Mouse (Mus musculus) urinary bladder, postnatal 25 days (tissue): Measurements from ENCODE around the gene Trub2.
A peak's percentile ranks its signal among the peaks of the same experiment; 100 is the strongest.

Experiments
- DNase-seq: peaks from one replicate; pipeline ENCODE4 v3.0.0; 2022; ENCODE audit warnings: low spot score

Trub2 gene

DNA sequence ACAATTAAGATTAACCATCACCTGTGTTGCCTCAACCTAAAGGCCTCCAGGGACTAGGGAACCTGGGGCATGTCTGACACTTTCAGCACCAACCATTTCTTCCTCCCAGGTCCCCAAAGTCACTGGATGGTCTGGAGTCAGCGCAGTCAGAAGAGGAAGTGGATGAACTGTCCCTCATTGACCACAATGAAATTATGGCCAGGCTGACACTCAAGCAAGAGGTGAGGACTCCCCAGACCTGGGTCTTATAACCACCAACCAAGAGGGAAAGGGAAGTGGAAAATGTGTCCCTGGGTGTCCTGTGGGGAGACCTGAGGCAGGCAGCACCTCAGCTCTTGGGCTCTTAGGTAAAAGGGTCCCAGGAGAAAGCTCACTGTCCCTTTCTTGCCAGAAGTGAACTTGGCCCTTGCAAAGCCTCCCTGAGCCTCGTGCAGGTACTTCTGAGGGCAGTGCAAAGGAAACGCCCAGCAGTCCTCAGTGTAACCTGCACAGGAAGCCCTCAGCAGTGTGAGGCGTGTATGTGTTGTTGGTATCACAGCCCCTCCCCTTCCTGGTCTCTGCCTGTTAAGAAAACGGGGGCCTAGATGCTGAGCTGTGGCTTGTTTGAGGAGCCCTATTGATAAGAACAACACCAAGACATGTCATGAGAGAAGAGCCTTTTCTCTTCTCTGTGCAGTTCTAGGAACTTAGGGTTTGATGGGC, 63.5 kb downstream of the Trub2 start:
- no peak for DNase-seq

DNA sequence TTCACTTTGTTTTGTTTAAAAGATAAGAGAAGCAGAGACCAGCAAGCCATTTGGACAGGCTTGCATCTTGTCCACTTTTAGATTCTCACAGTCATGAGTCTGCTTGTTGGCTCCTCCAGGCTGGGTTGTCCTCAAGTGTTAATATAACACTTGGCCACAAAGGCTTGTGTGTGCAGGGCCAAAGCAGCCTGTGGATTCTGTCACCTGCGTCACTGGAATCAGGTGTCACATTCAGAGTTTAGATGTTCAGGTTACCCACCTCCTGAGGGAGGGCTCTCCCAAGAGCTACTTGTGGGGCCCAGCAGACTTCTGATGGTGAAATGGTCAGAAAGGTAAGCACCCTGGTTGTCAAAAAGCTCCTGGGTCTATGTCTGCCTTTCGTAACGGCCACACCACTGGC, 65.2 kb downstream of the Trub2 start:
- no peak for DNase-seq

DNA sequence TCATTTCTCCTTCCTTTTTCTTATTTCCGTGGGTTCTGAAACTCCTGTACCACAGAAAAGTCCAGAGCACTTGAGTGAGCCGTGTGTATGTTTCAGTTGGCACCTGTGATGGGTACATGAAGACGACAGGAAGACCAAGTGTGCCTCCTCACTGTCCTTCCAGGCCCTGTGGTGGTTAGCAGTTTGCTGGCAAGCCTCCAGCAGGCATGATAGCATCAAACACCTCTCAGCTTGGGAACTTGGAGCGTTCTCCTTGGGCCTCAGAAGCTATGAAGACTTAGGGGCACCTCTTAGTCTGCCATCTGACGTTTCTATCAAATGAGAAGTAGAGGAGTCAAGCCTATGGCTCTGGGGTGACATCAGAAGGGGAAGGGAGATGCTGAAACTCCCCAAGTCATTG, 69.7 kb downstream of the Trub2 start:
- DNase-seq: no peak

DNA sequence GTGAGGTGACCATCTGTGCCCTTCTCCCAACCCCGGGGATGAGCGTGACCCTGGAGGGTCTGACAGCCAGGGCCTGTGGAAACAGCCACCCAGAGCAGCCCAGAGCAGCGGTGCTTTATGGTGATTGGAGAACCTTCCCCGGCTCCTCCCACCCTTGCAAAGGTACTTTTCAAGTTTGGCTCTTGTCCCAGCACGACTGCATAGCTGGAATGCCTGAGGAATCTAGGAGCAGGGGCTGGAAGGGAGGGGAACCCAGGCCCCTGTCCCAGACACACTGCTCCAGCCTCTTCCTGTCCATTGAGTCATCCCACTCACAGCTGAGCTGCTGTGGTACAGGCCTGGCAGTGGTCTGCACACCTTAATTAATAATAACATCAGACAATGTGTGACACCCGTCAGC, 71.6 kb downstream of the Trub2 start:
- peak; percentile 29 for DNase-seq

DNA sequence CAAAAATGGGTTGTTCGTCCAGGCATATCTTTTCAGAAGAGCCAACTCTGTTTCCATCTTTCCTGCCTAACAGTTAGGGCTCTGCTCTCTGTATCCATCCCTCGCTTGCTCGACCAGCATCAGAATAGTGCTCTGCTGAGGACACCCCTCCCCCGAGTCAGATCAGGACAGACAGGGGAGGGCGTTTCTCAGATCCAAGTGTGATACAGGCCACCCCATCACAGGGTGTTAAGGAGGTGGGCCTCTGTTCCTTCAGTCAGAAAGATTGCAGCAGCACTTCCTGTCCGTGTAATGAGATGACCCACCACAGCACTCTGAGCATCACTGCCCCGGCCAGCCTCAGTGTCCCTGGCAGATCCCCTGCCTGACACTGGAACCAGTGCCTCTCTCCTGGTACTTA, 72.2 kb downstream of the Trub2 start:
- no peak for DNase-seq

GRCm38 (mm10) chr2:29714127-29714526, 74.2 kb downstream of the Trub2 start:
- DNase-seq: no peak

- DNase-seq: no peak
These were observed 74.8 kb downstream of the Trub2 start for GRCm38 (mm10) chr2:29713501-29713900.

DNA sequence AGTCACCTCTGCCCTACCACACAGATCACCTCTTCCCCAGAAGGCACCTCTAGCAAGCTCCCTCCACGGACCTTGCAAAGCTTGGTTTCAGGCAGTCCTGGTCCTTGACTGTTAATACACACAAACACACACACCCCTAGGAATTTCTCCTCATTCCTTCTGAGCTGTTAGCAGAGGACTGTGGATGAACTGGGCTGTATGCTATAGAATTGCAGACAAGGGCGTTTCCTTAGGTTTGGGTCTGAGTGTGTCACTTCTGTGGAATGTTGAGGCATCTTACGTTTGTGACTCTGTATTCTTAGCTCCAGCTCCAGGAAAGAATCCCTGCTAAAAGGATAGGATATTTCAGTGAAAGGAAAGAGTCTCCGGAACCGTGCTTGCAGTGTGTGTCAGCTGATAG, 76.4 kb downstream of the Trub2 start:
- DNase-seq: no peak
